Mouse (Mus musculus): Measurements from ENCODE around the gene Olfr283. TPM values are rescaled to one million over a fixed set of nuclear protein-coding genes. Genes with fewer than 3 reads are reported as not detected.
"Not testable (repeated sequence)": the region's sequence is repeated elsewhere in the genome, so short reads cannot be mapped to it uniquely, and the experiment has no call there.

The Olfr283 gene
- polyA plus RNA-seq (2016; fragmentation: Nextera tagmentation; extraction: Ambion mirVana), result not detected in 2 replicates

DNA sequence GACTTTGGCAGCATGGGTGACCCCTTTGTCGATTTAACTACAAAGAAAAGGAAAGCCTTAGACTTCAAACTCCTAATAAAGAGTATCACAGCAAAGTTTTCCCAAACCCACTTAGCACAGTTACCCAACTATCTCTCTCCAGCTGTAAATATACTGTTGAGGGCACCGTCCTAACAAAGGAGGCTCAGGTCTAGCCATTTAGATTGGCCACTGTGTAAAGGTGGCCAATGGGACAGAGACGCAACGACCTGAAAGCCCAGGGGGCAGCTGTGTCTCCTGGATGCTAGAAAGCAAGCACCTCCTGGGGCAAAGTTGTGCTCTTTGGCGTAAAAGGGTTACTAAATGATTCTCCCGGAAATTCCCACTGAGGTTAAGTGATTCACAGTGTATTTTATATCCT, at the start of gene Olfr283:
TSS of gene Olfr283 (minus strand) at position 101 of the 400 bp plus-strand sequence.
- Histone ChIP-seq H3K27me3 (no peaks in the 10 kb centered on the region), H3K36me3 (no peaks in the 10 kb centered on the region), H3K4me3 (no peak within 1 kb of the TSS), H3K27ac (no peak within 1 kb of the TSS), H3K9ac (no peak within 1 kb of the TSS), H3K4me2 (replicated peaks) (no peak within 1 kb of the TSS), H3K4me1 (no peaks in the 10 kb centered on the region), H3K9me3 (replicated peaks) (no peaks in the 10 kb centered on the region)
- ATAC-seq (ENCODE audit: low FRiP score), result no peak
- 83% methylated on average over 6 of the region's 6 CpGs for WGBS

DNA sequence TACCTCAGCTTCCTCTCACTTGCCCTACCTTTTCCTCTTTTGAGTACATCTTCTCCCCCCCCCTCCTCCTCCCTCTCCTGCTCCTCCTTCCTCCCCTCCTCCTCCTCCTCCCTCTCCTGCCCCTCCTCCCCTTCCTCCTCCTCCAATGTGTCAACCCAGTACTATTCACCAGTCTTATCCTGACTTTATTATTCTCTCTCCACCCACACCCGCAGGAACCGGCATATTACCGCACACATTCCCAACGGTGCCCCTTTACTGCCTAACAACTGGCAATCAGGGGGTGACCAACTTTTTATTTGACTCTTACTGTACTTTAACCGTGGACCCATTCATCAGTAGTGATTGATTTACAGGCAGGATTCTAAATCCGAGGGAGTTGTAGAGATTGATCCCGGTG, 44.4 kb upstream of the Olfr283 start:
- no peak overlapping the region for H3K4me2 ChIP-seq (replicated peaks)
- WGBS, result 80% methylated on average over 7 of the region's 7 CpGs

DNA sequence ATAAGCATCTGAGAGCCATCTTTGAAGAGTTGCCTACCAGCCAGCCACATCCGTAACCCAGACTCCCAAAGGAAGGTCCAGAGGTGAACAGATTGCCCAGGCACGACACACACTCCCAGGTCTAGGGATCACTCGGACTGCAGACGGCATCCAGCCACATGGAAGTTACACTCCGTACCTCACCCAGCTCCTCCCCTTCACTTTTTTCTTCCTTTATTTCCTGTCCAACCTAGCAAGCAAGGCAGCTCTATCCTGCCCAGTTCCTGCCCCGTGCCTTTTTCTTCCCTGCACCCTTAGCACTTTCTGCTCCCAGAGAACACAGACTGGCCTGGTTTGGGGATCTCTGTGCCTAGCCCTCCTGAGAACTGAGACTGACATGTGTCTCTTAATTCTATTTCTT, 44.0 kb upstream of the Olfr283 start:
- no peaks in the 10 kb centered on the region for H3K36me3 ChIP-seq
- H3K4me1 ChIP-seq, result peaks cover 5% of the 10 kb centered on the region; the same call in 1 of the 2 replicates
- H3K27ac ChIP-seq, result no peak overlapping the region
- ATAC-seq (ENCODE audit: low FRiP score), result no peak
- H3K9ac ChIP-seq, result no peak overlapping the region
- H3K27me3 ChIP-seq, result no peaks in the 10 kb centered on the region
- H3K4me2 ChIP-seq (replicated peaks), result no peak overlapping the region
- H3K4me3 ChIP-seq, result no peak overlapping the region
- WGBS, result 70% methylated on average over 6 of the region's 6 CpGs
- no peaks in the 10 kb centered on the region for H3K9me3 ChIP-seq (replicated peaks)

More for the DNA sequence above, 44.4 kb upstream of the Olfr283 start:
- Histone ChIP-seq H3K4me1 (peaks cover 5% of the 10 kb centered on the region; the same call in 1 of the 2 replicates), H3K27me3 (no peaks in the 10 kb centered on the region), H3K9ac (no peak overlapping the region), H3K9me3 (replicated peaks) (no peaks in the 10 kb centered on the region), H3K36me3 (no peaks in the 10 kb centered on the region), H3K27ac (no peak overlapping the region), H3K4me3 (no peak overlapping the region)
- ATAC-seq (ENCODE audit: low FRiP score), result no peak

DNA sequence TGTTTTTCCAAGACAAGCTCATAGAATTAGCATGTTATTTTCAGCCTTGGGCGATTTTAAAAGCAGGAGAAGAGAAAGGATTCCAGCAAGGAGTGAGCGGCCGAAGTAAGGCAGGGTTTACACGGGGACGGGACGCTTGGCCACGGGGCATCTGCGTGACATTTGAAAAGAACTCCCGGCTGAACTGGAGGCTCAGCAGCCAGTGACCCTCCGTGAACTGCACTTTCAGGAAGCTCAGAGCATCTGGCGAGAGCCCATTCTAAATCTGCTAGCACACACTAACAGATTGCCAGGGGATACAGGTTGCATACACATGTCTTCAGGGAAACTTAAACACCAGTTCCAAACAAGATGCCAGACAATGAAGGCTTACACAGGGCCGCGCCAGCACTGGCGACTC, 43.6 kb upstream of the Olfr283 start:
- H3K9ac ChIP-seq, result no peak overlapping the region
- no peaks in the 10 kb centered on the region for H3K9me3 ChIP-seq (replicated peaks)
- H3K36me3 ChIP-seq, result no peaks in the 10 kb centered on the region
- H3K4me2 ChIP-seq (replicated peaks), result no peak overlapping the region
- 71% methylated on average over 14 of the region's 14 CpGs for WGBS
- H3K4me1 ChIP-seq, result peaks cover 5% of the 10 kb centered on the region; the same call in 1 of the 2 replicates
- no peaks in the 10 kb centered on the region for H3K27me3 ChIP-seq
- no peak overlapping the region for H3K27ac ChIP-seq
- no peak overlapping the region for H3K4me3 ChIP-seq
- no peak for ATAC-seq (ENCODE audit: low FRiP score)

DNA sequence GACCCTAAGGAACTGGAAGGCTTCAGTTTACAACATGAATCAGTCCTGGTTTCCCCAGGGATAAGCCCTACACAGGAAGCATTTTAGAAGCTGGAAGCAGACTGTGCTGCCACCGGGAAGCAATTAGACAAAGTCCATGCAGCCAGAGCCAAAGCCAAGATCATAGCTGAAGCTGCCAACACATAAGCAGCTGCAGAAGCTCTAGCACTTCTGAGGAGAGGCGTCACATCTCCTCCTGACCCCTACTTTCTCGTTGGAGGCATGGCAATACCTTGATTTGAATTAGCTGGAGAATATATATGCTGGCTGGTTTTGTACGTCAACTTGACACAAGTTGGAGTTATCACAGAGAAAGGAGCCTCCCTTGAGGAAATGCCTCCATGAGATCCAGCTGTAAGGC, 40.2 kb upstream of the Olfr283 start:
- 66% methylated on average over 4 of the region's 4 CpGs for WGBS
- Histone ChIP-seq H3K4me1 (peaks cover 5% of the 10 kb centered on the region; the same call in 1 of the 2 replicates), H3K27ac (no peak overlapping the region), H3K4me2 (replicated peaks) (no peak overlapping the region), H3K36me3 (no peaks in the 10 kb centered on the region), H3K27me3 (no peaks in the 10 kb centered on the region), H3K9me3 (replicated peaks) (no peaks in the 10 kb centered on the region), H3K9ac (no peak overlapping the region), H3K4me3 (no peak overlapping the region)
- ATAC-seq (ENCODE audit: low FRiP score), result no peak

DNA sequence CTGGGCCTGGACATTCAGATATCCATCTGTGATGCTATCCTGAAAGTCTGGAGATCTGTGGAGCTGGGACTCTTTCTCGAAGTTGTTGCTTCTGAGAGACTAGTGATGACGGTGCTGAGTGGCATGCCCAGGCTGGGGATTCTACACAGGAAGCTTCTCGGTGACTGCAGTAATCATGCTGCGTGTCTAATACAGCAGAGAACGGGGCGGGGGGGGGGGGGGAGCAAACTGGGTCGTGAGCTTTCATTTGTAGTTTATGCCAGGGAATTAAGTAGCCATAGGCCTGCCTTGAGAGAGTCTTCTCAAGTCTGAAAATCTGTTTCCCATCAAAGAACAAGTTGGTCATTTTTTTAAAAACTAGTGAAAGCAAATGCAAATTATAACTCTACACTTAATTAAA, 37.4 kb upstream of the Olfr283 start:
- 80% methylated on average over 7 of the region's 7 CpGs for WGBS

DNA sequence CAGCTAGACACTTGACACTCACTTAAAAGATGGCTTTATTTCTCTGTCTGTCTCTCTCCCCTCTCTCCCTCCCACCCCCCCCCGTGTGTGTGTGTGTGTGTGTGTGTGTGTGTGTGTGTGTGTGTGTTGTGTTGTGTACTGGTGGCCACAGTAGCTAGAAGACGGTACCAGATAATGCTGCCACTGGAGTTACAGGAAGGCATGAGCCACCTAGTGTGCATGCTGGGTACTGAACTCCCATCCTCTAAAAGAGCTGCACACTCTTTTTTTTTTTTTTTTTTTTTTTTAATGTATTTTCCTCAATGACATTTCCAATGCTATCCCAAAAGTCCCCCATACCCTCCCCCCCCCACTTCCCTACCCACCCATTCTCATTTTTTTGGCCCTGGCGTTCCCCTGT, 36.5 kb upstream of the Olfr283 start:
- H3K4me1 ChIP-seq; H3K27ac ChIP-seq; H3K4me2 ChIP-seq (replicated peaks); H3K36me3 ChIP-seq; H3K4me3 ChIP-seq; H3K9me3 ChIP-seq (replicated peaks); H3K9ac ChIP-seq; H3K27me3 ChIP-seq; ATAC-seq (ENCODE audit: low FRiP score): not testable (repeated sequence)
- 43% methylated on average over 3 of the region's 3 CpGs for WGBS

More for the DNA sequence above, 37.4 kb upstream of the Olfr283 start:
- Histone ChIP-seq H3K4me1 (no peaks in the 10 kb centered on the region; the same call in 1 of the 2 replicates), H3K9me3 (replicated peaks) (no peaks in the 10 kb centered on the region), H3K9ac (no peak overlapping the region), H3K4me3 (no peak overlapping the region), H3K4me2 (replicated peaks) (no peak overlapping the region), H3K27me3 (no peaks in the 10 kb centered on the region), H3K27ac (no peak overlapping the region), H3K36me3 (no peaks in the 10 kb centered on the region)
- no peak for ATAC-seq (ENCODE audit: low FRiP score)

DNA sequence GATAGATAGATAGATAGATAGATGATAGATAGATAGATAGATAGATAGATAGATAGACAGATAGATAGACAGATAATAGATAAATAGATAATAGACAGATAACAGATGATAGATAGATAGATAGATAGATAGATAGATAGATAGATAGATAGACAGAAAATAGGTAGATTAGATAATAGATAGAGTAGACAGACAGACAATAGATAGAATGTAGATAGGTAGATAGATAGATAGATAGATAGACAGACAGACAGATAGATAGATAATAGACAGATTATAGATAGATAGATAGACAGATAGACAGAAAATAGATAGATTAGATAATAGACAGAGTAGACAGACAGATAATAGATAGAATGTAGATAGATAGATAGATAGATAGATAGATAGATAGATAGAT, 36.1 kb upstream of the Olfr283 start:
- ATAC-seq (ENCODE audit: low FRiP score); H3K4me2 ChIP-seq (replicated peaks): not testable (repeated sequence)

DNA sequence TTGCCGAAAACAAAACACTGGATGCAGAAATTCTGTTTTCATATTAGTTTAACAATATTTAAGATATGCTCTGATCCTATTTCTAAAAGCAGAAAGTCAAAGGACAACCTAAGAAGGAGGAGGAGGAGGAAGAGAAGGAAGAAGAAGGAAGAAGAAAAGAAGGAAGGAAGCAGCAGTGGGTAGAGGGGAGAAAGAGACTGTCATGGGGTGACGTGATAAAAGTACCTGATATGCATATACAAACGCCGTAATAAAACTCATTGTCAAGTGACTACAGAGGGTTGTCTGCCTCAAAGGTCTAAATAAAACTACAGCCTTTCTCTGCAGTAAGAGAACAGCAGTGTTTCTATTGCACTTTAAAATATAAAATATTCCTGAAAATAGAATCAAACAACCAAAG, 35.2 kb upstream of the Olfr283 start:
- Histone ChIP-seq H3K9ac (no peak overlapping the region), H3K4me2 (replicated peaks) (no peak overlapping the region), H3K4me1 (no peaks in the 10 kb centered on the region; the same call in 1 of the 2 replicates), H3K36me3 (no peaks in the 10 kb centered on the region), H3K4me3 (no peak overlapping the region), H3K27me3 (no peaks in the 10 kb centered on the region), H3K27ac (no peak overlapping the region), H3K9me3 (replicated peaks) (no peaks in the 10 kb centered on the region)
- WGBS, result 87% methylated on average over 4 of the region's 4 CpGs
- no peak for ATAC-seq (ENCODE audit: low FRiP score)

More for the DNA sequence above, 36.1 kb upstream of the Olfr283 start:
- H3K9ac ChIP-seq; H3K9me3 ChIP-seq (replicated peaks); H3K4me1 ChIP-seq; H3K27ac ChIP-seq; H3K4me3 ChIP-seq; H3K27me3 ChIP-seq; H3K36me3 ChIP-seq: not testable (repeated sequence)

DNA sequence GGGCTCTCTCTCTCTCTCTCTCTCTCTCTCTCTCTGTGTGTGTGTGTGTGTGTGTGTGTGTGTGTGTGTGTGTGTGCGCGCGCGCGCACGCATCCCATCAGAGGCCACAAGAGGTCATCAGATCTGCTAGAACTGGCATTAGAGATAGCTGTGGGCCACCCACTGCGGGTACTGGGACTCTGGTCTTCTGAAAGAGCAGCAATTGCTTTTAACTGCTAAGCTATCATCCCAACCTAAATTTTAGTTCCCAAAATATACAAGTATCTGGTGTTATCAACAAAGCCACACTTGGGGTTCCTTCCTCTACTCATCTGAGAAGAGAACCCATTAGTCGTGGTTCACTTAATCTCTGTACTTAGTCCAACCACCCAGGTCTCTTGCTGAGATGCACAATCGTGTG, 29.5 kb upstream of the Olfr283 start:
- no peak for ATAC-seq (ENCODE audit: low FRiP score)
- Histone ChIP-seq H3K27me3 (no peaks in the 10 kb centered on the region), H3K4me1 (no peaks in the 10 kb centered on the region), H3K27ac (no peak overlapping the region), H3K9ac (no peak overlapping the region), H3K4me2 (replicated peaks) (no peak overlapping the region), H3K9me3 (replicated peaks) (no peaks in the 10 kb centered on the region), H3K36me3 (no peaks in the 10 kb centered on the region), H3K4me3 (no peak overlapping the region)
- WGBS, result 93% methylated on average over 9 of the region's 9 CpGs

DNA sequence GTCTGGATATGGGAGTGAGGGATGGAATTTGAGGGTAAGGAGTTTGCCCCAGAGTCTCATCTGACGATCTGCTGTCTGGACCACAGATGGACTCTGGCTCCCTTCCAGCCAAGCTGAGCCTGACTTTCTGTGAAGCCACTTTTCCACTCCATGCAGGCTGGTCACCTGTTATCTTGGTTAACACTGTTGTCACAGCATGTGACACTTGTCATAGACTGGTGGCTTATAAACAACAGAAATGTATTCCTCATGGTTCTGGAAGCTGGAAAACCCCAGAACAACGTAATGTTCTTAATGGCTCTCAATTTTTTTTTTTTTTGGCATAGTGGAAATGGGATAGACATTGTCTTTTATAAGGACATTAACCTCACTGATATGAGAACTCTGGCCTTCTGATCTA, 28.9 kb upstream of the Olfr283 start:
- 93% methylated on average over 2 of the region's 2 CpGs for WGBS
- no peak for ATAC-seq (ENCODE audit: low FRiP score)
- H3K36me3 ChIP-seq, result no peaks in the 10 kb centered on the region
- no peak overlapping the region for H3K9ac ChIP-seq
- H3K4me2 ChIP-seq (replicated peaks), result no peak overlapping the region
- H3K27me3 ChIP-seq, result no peaks in the 10 kb centered on the region
- no peak overlapping the region for H3K4me3 ChIP-seq
- H3K9me3 ChIP-seq (replicated peaks), result no peaks in the 10 kb centered on the region
- H3K27ac ChIP-seq, result no peak overlapping the region
- no peaks in the 10 kb centered on the region for H3K4me1 ChIP-seq

DNA sequence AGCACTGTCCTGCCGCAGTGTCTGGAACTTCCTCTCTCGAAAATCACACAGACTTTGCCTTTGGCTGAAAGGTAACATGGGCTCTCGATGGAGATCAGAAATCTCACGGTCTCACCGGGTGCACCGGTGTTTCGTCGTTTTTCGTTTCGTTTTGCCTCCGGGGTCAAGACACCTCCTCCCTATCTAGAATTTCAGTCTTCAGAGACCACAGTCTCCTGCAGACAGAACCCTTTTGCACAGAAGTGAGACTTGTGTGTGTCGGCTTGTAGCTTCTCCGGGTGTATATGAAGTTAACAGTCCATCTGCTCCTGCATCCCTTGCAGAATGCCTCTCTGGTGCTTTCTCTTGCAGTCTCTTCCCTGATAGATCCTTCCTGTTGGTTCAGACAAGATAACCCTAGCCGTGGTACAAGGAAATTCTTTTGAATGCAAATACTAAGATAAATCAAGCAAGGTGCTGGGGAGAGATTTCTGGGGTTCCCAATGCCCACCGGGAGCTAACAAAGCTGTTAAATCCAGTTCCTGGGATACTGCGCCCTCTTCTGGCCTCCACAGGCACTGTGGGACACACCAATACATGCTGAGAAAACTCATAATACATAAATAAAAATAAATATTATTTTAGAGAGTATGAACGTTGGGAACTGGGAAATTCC, 27.8 kb upstream of the Olfr283 start:
- WGBS, result 67% methylated on average over 17 of the region's 17 CpGs
- H3K27me3 ChIP-seq, result no peaks in the 10 kb centered on the region
- H3K4me3 ChIP-seq, result no peak overlapping the region
- H3K36me3 ChIP-seq, result no peaks in the 10 kb centered on the region
- no peak overlapping the region for H3K4me2 ChIP-seq (replicated peaks)
- no peaks in the 10 kb centered on the region for H3K9me3 ChIP-seq (replicated peaks)
- H3K27ac ChIP-seq, result no peak overlapping the region
- H3K9ac ChIP-seq, result no peak overlapping the region
- H3K4me1 ChIP-seq, result no peaks in the 10 kb centered on the region
- no peak for ATAC-seq (ENCODE audit: low FRiP score)

DNA sequence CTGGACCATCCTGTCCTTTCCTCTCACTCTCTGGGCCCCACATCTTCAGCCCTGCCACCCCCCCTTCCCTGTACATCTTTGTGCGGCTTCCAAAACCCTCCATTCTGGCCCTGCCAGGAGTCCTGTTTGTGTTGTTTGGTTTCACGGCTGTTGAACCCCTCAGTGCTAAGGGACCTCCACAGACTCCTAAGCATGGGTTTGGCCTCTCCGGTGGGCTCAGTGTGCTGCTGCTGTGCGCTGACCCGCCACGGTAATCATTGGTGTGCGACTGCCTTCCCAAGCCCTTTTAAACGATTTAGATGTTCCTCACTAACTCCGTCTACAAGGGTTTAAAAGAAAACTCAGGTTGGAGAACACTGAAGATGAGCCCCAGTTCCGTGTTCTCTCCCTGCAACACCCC, 21.6 kb upstream of the Olfr283 start:
- no peak overlapping the region for H3K4me2 ChIP-seq (replicated peaks)
- no peak overlapping the region for H3K9ac ChIP-seq
- no peaks in the 10 kb centered on the region for H3K4me1 ChIP-seq
- no peaks in the 10 kb centered on the region for H3K9me3 ChIP-seq (replicated peaks)
- no peaks in the 10 kb centered on the region for H3K36me3 ChIP-seq
- no peak for ATAC-seq (ENCODE audit: low FRiP score)
- H3K27ac ChIP-seq, result no peak overlapping the region
- no peaks in the 10 kb centered on the region for H3K27me3 ChIP-seq
- 83% methylated on average over 10 of the region's 10 CpGs for WGBS
- H3K4me3 ChIP-seq, result no peak overlapping the region

Measured in hindbrain, embryonic 12.5 days (tissue).